Mouse (Mus musculus): Measurements from ENCODE around the gene Fscn1.

The Fscn1 gene

GRCm38 (mm10) chr5:142959576-142960556, at the start of gene Fscn1:
TSS of gene Fscn1 (plus strand) at chr5:142960343.
- peak; percentile 89 for DNase-seq (ENCODE audit: low spot score)

- DNase-seq (ENCODE audit: low spot score), result no peak
Measured at GRCm38 (mm10) chr5:142911629-142912028, 48.5 kb upstream of the Fscn1 start.

- DNase-seq (ENCODE audit: low spot score), result no peak
Measured at GRCm38 (mm10) chr5:142912320-142912719, 47.8 kb upstream of the Fscn1 start.

GRCm38 (mm10) chr5:142912739-142913138, 47.4 kb upstream of the Fscn1 start:
- no peak for DNase-seq (ENCODE audit: low spot score)

GRCm38 (mm10) chr5:142915231-142915630, 44.9 kb upstream of the Fscn1 start:
- no peak for DNase-seq (ENCODE audit: low spot score)

GRCm38 (mm10) chr5:142916593-142916992, 43.5 kb upstream of the Fscn1 start:
- DNase-seq (ENCODE audit: low spot score), result no peak

GRCm38 (mm10) chr5:142917402-142917801, 42.7 kb upstream of the Fscn1 start:
- no peak for DNase-seq (ENCODE audit: low spot score)

- peak; percentile 50 for DNase-seq (ENCODE audit: low spot score)
Measured at GRCm38 (mm10) chr5:142920311-142921073, 39.7 kb upstream of the Fscn1 start.

- DNase-seq (ENCODE audit: low spot score), result no peak
Measured at GRCm38 (mm10) chr5:142921074-142921459, 39.1 kb upstream of the Fscn1 start.

GRCm38 (mm10) chr5:142922251-142922650, 37.9 kb upstream of the Fscn1 start:
- no peak for DNase-seq (ENCODE audit: low spot score)

GRCm38 (mm10) chr5:142923781-142924180, 36.4 kb upstream of the Fscn1 start:
- no peak for DNase-seq (ENCODE audit: low spot score)

- no peak for DNase-seq (ENCODE audit: low spot score)
Measured at GRCm38 (mm10) chr5:142924336-142924959, 35.7 kb upstream of the Fscn1 start.

- DNase-seq (ENCODE audit: low spot score), result peak; percentile 63
Measured at GRCm38 (mm10) chr5:142926204-142926939, 33.8 kb upstream of the Fscn1 start.

GRCm38 (mm10) chr5:142926940-142927228, 33.3 kb upstream of the Fscn1 start:
- no peak for DNase-seq (ENCODE audit: low spot score)

- DNase-seq (ENCODE audit: low spot score), result no peak
Measured at GRCm38 (mm10) chr5:142927341-142927930, 32.7 kb upstream of the Fscn1 start.

GRCm38 (mm10) chr5:142928749-142929399, 31.3 kb upstream of the Fscn1 start:
- peak; percentile 78 for DNase-seq (ENCODE audit: low spot score)

GRCm38 (mm10) chr5:142929400-142929752, 30.8 kb upstream of the Fscn1 start:
- no peak for DNase-seq (ENCODE audit: low spot score)

- no peak for DNase-seq (ENCODE audit: low spot score)
Measured at GRCm38 (mm10) chr5:142931241-142931745, 28.9 kb upstream of the Fscn1 start.

- peak; percentile 51 for DNase-seq (ENCODE audit: low spot score)
Measured at GRCm38 (mm10) chr5:142932084-142932685, 28.0 kb upstream of the Fscn1 start.

- no peak for DNase-seq (ENCODE audit: low spot score)
Measured at GRCm38 (mm10) chr5:142932731-142933130, 27.4 kb upstream of the Fscn1 start.
